Comparison of ENCODE assay signal across 32 mouse cellular contexts in genomic region chr13:115025394-115025793, GRCm38 (mm10).
"Had no signal": no experiment of that assay in that cellular context is flagged by ENCODE, and none has a peak within 500 bp of the region (broad histone marks: within the 10 kb centered on the region; RNA-seq: fewer than 3 reads in every experiment).

No protein-coding gene starts in this region.

- H3K9me3 ChIP-seq: limb, embryonic 10.5 days; limb, embryonic 12.5 days; limb, embryonic 13.5 days; limb, embryonic 15.5 days; liver, embryonic 12.5 days; liver, embryonic 13.5 days; liver, embryonic 15.5 days; lung, embryonic 15.5 days; megakaryocyte, embryonic 14.5 days; midbrain, embryonic 10.5 days; midbrain, embryonic 12.5 days; midbrain, embryonic 13.5 days; midbrain, embryonic 15.5 days had no signal

- ATAC-seq: liver, embryonic 12.5 days; liver, postnatal 0 days; lung, postnatal 0 days; midbrain, embryonic 13.5 days; midbrain, embryonic 15.5 days; midbrain, embryonic 16.5 days had no signal

- H3K4me3 ChIP-seq: left cerebral cortex, adult 2 months; limb, embryonic 10.5 days; limb, embryonic 12.5 days; limb, embryonic 13.5 days; limb, embryonic 15.5 days; liver, embryonic 12.5 days; liver, embryonic 13.5 days; liver, embryonic 15.5 days; lung, embryonic 15.5 days; megakaryocyte, embryonic 14.5 days; midbrain, embryonic 10.5 days; midbrain, embryonic 12.5 days; midbrain, embryonic 13.5 days; midbrain, embryonic 15.5 days; myocyte had no signal

- H3K9ac ChIP-seq: limb, embryonic 12.5 days; limb, embryonic 13.5 days; limb, embryonic 15.5 days; liver, embryonic 12.5 days; liver, embryonic 13.5 days; liver, embryonic 14.5 days; liver, embryonic 15.5 days; liver, postnatal 0 days; lung, embryonic 14.5 days; lung, embryonic 15.5 days; midbrain, embryonic 12.5 days; midbrain, embryonic 13.5 days; midbrain, embryonic 15.5 days had no signal

- DNase-seq: left cerebral cortex, postnatal 4 days; liver; liver, embryonic 13.5 days; liver, postnatal 0 days; lung, adult 18-20 months; lung, adult 2 months; lung, embryonic 14.5 days; lung, postnatal 10 days; lung, postnatal 14 days; lung, postnatal 36 days; lung, postnatal 4 days; midbrain, embryonic 14.5 days had no signal

- H3K27ac ChIP-seq: left cerebral cortex, adult 2 months; limb, embryonic 10.5 days; limb, embryonic 12.5 days; limb, embryonic 13.5 days; limb, embryonic 15.5 days; liver, embryonic 12.5 days; liver, embryonic 13.5 days; liver, embryonic 14.5 days; liver, embryonic 15.5 days; lung, embryonic 15.5 days; macrophage; midbrain, embryonic 10.5 days; midbrain, embryonic 12.5 days; midbrain, embryonic 13.5 days; midbrain, embryonic 15.5 days had no signal

- H3K4me1 ChIP-seq: limb, embryonic 10.5 days; limb, embryonic 12.5 days; limb, embryonic 15.5 days; liver, embryonic 12.5 days; liver, embryonic 15.5 days; lung, embryonic 15.5 days; megakaryocyte, embryonic 14.5 days; midbrain, embryonic 10.5 days; midbrain, embryonic 12.5 days; midbrain, embryonic 13.5 days; midbrain, embryonic 15.5 days had no signal

- H3K36me3 ChIP-seq: limb, embryonic 10.5 days; limb, embryonic 12.5 days; limb, embryonic 13.5 days; limb, embryonic 15.5 days; liver, embryonic 12.5 days; liver, embryonic 13.5 days; liver, embryonic 15.5 days; lung, embryonic 15.5 days; midbrain, embryonic 10.5 days; midbrain, embryonic 12.5 days; midbrain, embryonic 13.5 days; midbrain, embryonic 15.5 days had no signal

- H3K4me2 ChIP-seq: limb, embryonic 12.5 days; limb, embryonic 13.5 days; limb, embryonic 15.5 days; liver, embryonic 11.5 days; liver, embryonic 12.5 days; liver, embryonic 13.5 days; liver, embryonic 15.5 days; lung, embryonic 14.5 days; lung, embryonic 15.5 days; midbrain, embryonic 11.5 days; midbrain, embryonic 12.5 days; midbrain, embryonic 13.5 days; midbrain, embryonic 15.5 days had no signal

- H3K27me3 ChIP-seq: limb, embryonic 12.5 days; limb, embryonic 13.5 days; limb, embryonic 15.5 days; liver, embryonic 12.5 days; liver, embryonic 13.5 days; liver, embryonic 15.5 days; lung, embryonic 15.5 days; megakaryocyte, embryonic 14.5 days; midbrain, embryonic 12.5 days; midbrain, embryonic 13.5 days; midbrain, embryonic 15.5 days had no signal
